Mouse (Mus musculus) midbrain, embryonic 12.5 days (tissue): Measurements from ENCODE around the gene Gpam. TPM values are rescaled to one million over a fixed set of nuclear protein-coding genes. Genes with fewer than 3 reads are reported as not detected.
A peak's percentile ranks its signal among the peaks of the same experiment; 100 is the strongest.

Experiments used
- ATAC-seq: fragments of 200-750 bp; cut with Nextera tagmentation; 2 replicates; pipeline ENCODE4 v1.8.0; 2017; ENCODE audit warnings: low read depth, moderate TSS enrichment, moderate library complexity; ENCODE audit not compliant: low FRiP score
- H3K27ac ChIP-seq: fragments of 300-500 bp; sonication (generic); replicated peaks from 2 replicates; pipeline ENCODE4 v1.5.1; 2016; ENCODE audit warnings: mild to moderate bottlenecking
- H3K27me3 ChIP-seq: fragments of 300-500 bp; sonication (generic); 2 replicates; pipeline ENCODE4 v1.6.1; 2016; ENCODE audit warnings: mild to moderate bottlenecking
- H3K36me3 ChIP-seq: fragments of 300-500 bp; sonication (generic); 2 replicates; pipeline ENCODE4 v1.6.1; 2016
- H3K4me1 ChIP-seq: fragments of 300-500 bp; sonication (generic); 2 replicates; pipeline ENCODE4 v1.6.1; 2016
- H3K4me2 ChIP-seq: fragments of 300-500 bp; sonication (generic); replicated peaks from 2 replicates; pipeline ENCODE4 v1.6.1; 2016; ENCODE audit warnings: mild to moderate bottlenecking, moderate library complexity
- H3K4me3 ChIP-seq: fragments of 300-500 bp; sonication (generic); 2 replicates; pipeline ENCODE4 v1.5.1; 2016; ENCODE audit warnings: mild to moderate bottlenecking
- H3K9ac ChIP-seq: fragments of 300-500 bp; sonication (generic); replicated peaks from 2 replicates; pipeline ENCODE4 v1.6.1; 2016; ENCODE audit warnings: mild to moderate bottlenecking, moderate library complexity
- H3K9me3 ChIP-seq: fragments of 300-500 bp; sonication (generic); 2 replicates; pipeline ENCODE4 v1.6.1; 2016; ENCODE audit warnings: mild to moderate bottlenecking
- whole genome bisulfite sequencing: fragments of 180-500 bp; shearing (Covaris S2); methylation state at CpG from one replicate; pipeline ENCODE4 v1.1.7; 2016; 5-methylcytosine and 5-hydroxymethylcytosine counted together
- polyA plus RNA-seq: library from polyadenylated mRNA; unstranded; fragments of >200 nt; fragmentation: Nextera tagmentation; extraction: Ambion mirVana; gene quantifications from 2 replicates; pipeline ENCODE4 v1.2.1, GENCODE M21; 2016

The Gpam gene
- polyA plus RNA-seq, 1 experiment from 2014 or later = 26.2 TPM

- 85% methylated on average over 4 of the region's 4 CpGs for WGBS
- Histone ChIP-seq H3K27ac (no peak overlapping the region), H3K27me3 (no peaks in the 10 kb centered on the region), H3K36me3 (peaks cover 91% of the 10 kb centered on the region), H3K4me2 (no peak overlapping the region), H3K9me3 (no peaks in the 10 kb centered on the region), H3K4me1 (no peaks in the 10 kb centered on the region), H3K4me3 (no peak overlapping the region), H3K9ac (no peak overlapping the region)
- ATAC-seq = no peak
Measured at GRCm38 (mm10) chr19:55084971-55085856, 41.8 kb downstream of the Gpam start.

GRCm38 (mm10) chr19:55076822-55077221 lies 50.2 kb downstream of the Gpam start:
- H3K9ac ChIP-seq = no peak overlapping the region
- H3K36me3 ChIP-seq = peaks cover 91% of the 10 kb centered on the region
- 42% methylated on average over 8 of the region's 8 CpGs for WGBS
- H3K9me3 ChIP-seq = no peaks in the 10 kb centered on the region
- peaks cover 9% of the 10 kb centered on the region for H3K4me1 ChIP-seq
- no peaks in the 10 kb centered on the region for H3K27me3 ChIP-seq
- no peak overlapping the region for H3K27ac ChIP-seq
- no peak overlapping the region for H3K4me3 ChIP-seq
- H3K4me2 ChIP-seq = no peak overlapping the region
- ATAC-seq = no peak

GRCm38 (mm10) chr19:55073004-55073403 lies 54.0 kb downstream of the Gpam start:
- Histone ChIP-seq H3K4me3 (no peak overlapping the region), H3K4me1 (peaks cover 9% of the 10 kb centered on the region), H3K9me3 (no peaks in the 10 kb centered on the region), H3K27ac (no peak overlapping the region), H3K4me2 (no peak overlapping the region), H3K36me3 (peaks cover 93% of the 10 kb centered on the region), H3K27me3 (no peaks in the 10 kb centered on the region), H3K9ac (no peak overlapping the region)
- no peak for ATAC-seq
- 88% methylated on average over 3 of the region's 3 CpGs for WGBS

- no peaks in the 10 kb centered on the region for H3K4me1 ChIP-seq
- H3K9ac ChIP-seq = no peak overlapping the region
- no peak overlapping the region for H3K27ac ChIP-seq
- no peak for ATAC-seq
- H3K4me2 ChIP-seq = no peak overlapping the region
- 95% methylated on average over 8 of the region's 8 CpGs for WGBS
- H3K9me3 ChIP-seq = no peaks in the 10 kb centered on the region
- H3K36me3 ChIP-seq = peaks cover 60% of the 10 kb centered on the region
- H3K4me3 ChIP-seq = no peak overlapping the region
- no peaks in the 10 kb centered on the region for H3K27me3 ChIP-seq
Measured at GRCm38 (mm10) chr19:55069054-55069453, 58.0 kb downstream of the Gpam start.

GRCm38 (mm10) chr19:55063272-55063671 lies 63.8 kb downstream of the Gpam start:
- Histone ChIP-seq H3K36me3 (peaks cover 7% of the 10 kb centered on the region; the same call in 1 of the 2 replicates), H3K9me3 (no peaks in the 10 kb centered on the region), H3K27me3 (no peaks in the 10 kb centered on the region), H3K4me2 (no peak overlapping the region), H3K27ac (0 out of 2 replicates have a peak overlapping the region, but pooled peaks have one; percentile 30), H3K4me3 (no peak overlapping the region), H3K9ac (no peak overlapping the region), H3K4me1 (peaks cover 2% of the 10 kb centered on the region; the same call in 1 of the 2 replicates)
- WGBS = 29% methylated on average over 6 of the region's 6 CpGs
- ATAC-seq = no peak

GRCm38 (mm10) chr19:55062501-55062900 lies 64.5 kb downstream of the Gpam start:
- Histone ChIP-seq H3K27ac (no peak overlapping the region), H3K4me3 (no peak overlapping the region), H3K4me1 (peaks cover 2% of the 10 kb centered on the region; the same call in 1 of the 2 replicates), H3K9me3 (no peaks in the 10 kb centered on the region), H3K27me3 (no peaks in the 10 kb centered on the region), H3K36me3 (peaks cover 4% of the 10 kb centered on the region; the same call in 1 of the 2 replicates), H3K4me2 (no peak overlapping the region), H3K9ac (no peak overlapping the region)
- 0 out of 2 replicates have a peak, but pooled peaks have one; percentile 18 for ATAC-seq
- WGBS = 90% methylated on average over 8 of the region's 8 CpGs

GRCm38 (mm10) chr19:55061951-55062350 lies 65.1 kb downstream of the Gpam start:
- ATAC-seq = peak; percentile 31; the same call in 1 of the 2 replicates
- WGBS = 30% methylated on average over 5 of the region's 5 CpGs
- no peak overlapping the region for H3K27ac ChIP-seq
- no peaks in the 10 kb centered on the region for H3K9me3 ChIP-seq
- H3K27me3 ChIP-seq = no peaks in the 10 kb centered on the region
- H3K9ac ChIP-seq = no peak overlapping the region
- no peak overlapping the region for H3K4me3 ChIP-seq
- H3K36me3 ChIP-seq = peaks cover 4% of the 10 kb centered on the region; the same call in 1 of the 2 replicates
- no peak overlapping the region for H3K4me2 ChIP-seq
- H3K4me1 ChIP-seq = peaks cover 2% of the 10 kb centered on the region; the same call in 1 of the 2 replicates

GRCm38 (mm10) chr19:55061447-55061901 lies 65.6 kb downstream of the Gpam start:
- Histone ChIP-seq H3K36me3 (peaks cover 4% of the 10 kb centered on the region; the same call in 1 of the 2 replicates), H3K9me3 (no peaks in the 10 kb centered on the region), H3K9ac (no peak overlapping the region), H3K4me1 (peaks cover 2% of the 10 kb centered on the region; the same call in 1 of the 2 replicates), H3K27ac (no peak overlapping the region), H3K4me2 (peak overlapping the region; percentile 55), H3K27me3 (no peaks in the 10 kb centered on the region), H3K4me3 (peak overlapping the region; percentile 30)
- 11% methylated on average over 14 of the region's 14 CpGs for WGBS
- peak; percentile 62 for ATAC-seq

- Histone ChIP-seq H3K4me1 (peaks cover 2% of the 10 kb centered on the region; the same call in 1 of the 2 replicates), H3K9ac (no peak overlapping the region), H3K4me2 (peak overlapping the region; percentile 55), H3K36me3 (peaks cover 1% of the 10 kb centered on the region; the same call in 1 of the 2 replicates), H3K27ac (no peak overlapping the region), H3K9me3 (no peaks in the 10 kb centered on the region), H3K4me3 (peak overlapping the region; percentile 30; the same call in 1 of the 2 replicates), H3K27me3 (no peaks in the 10 kb centered on the region)
- ATAC-seq = peak; percentile 31
- 5% methylated on average over 7 of the region's 7 CpGs for WGBS
Measured at GRCm38 (mm10) chr19:55060964-55061363, 66.1 kb downstream of the Gpam start.

GRCm38 (mm10) chr19:55057483-55057882 lies 69.6 kb downstream of the Gpam start:
- Histone ChIP-seq H3K36me3 (no peaks in the 10 kb centered on the region), H3K9ac (no peak overlapping the region), H3K4me3 (no peak overlapping the region), H3K4me1 (peaks cover 2% of the 10 kb centered on the region; the same call in 1 of the 2 replicates), H3K27me3 (no peaks in the 10 kb centered on the region), H3K4me2 (no peak overlapping the region), H3K27ac (no peak overlapping the region), H3K9me3 (no peaks in the 10 kb centered on the region)
- no peak for ATAC-seq
- WGBS = 78% methylated on average over 5 of the region's 5 CpGs

- Histone ChIP-seq H3K4me1 (no peaks in the 10 kb centered on the region), H3K36me3 (no peaks in the 10 kb centered on the region), H3K9ac (no peak overlapping the region), H3K4me3 (no peak overlapping the region), H3K4me2 (no peak overlapping the region), H3K9me3 (no peaks in the 10 kb centered on the region), H3K27ac (no peak overlapping the region), H3K27me3 (no peaks in the 10 kb centered on the region)
- 92% methylated on average over 10 of the region's 10 CpGs for WGBS
- no peak for ATAC-seq
Measured at GRCm38 (mm10) chr19:55055634-55056269, 71.3 kb downstream of the Gpam start.

GRCm38 (mm10) chr19:55053163-55053562 lies 73.9 kb downstream of the Gpam start:
- Histone ChIP-seq H3K4me2 (no peak overlapping the region), H3K9me3 (no peaks in the 10 kb centered on the region), H3K4me3 (no peak overlapping the region), H3K36me3 (no peaks in the 10 kb centered on the region), H3K9ac (no peak overlapping the region), H3K27me3 (no peaks in the 10 kb centered on the region), H3K4me1 (no peaks in the 10 kb centered on the region), H3K27ac (no peak overlapping the region)
- ATAC-seq = no peak
- 76% methylated on average over 4 of the region's 4 CpGs for WGBS
